Mouse (Mus musculus) retina, postnatal 1 day (tissue): Measurements from ENCODE around the gene Elovl1.

Experiments
- DNase-seq: peaks from one replicate; pipeline ENCODE4 v3.0.0-alpha.2; 2012

Elovl1 gene

DNA sequence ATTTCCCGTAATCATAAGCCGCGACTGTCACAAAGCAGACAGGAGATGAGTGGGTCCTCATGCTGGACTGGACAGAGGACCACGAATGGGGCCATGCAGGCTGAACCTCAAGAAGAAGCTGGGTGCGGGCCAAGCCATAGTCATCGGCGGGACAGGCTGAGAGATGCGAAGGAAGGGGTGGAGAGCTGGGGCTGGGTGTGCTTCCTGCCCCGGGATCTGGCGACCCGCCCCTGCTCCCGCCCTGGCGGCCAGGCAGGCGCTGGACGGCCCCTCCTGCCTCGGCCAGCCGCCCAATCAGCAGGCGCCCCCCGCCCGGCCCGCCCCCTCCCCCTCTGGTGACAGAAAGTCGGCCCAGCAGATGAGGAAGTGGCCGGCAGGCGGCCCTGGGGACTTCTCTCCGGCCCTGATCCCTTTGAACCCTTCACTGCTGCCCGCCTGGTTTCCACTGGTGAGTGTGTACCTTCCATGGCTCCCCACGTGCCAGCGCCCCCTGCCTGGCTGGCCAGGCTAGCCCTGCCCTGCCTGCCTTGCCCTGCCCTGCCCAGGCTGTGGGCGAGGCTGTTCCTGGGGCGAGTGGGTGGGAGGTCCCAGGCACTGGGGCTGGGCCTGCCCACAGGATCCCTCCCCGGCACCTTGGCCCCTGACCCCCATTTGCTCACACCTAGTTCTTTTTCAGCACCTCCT lies at the start of gene Elovl1:
TSS of gene Elovl1 (plus strand) at position 326 of the 684 bp plus-strand sequence.
- DNase-seq, result peak; percentile 93

- DNase-seq, result no peak
These were observed 44.6 kb upstream of the Elovl1 start for GRCm38 (mm10) chr4:118383271-118383670.

GRCm38 (mm10) chr4:118387316-118387715 lies 40.6 kb upstream of the Elovl1 start:
- no peak for DNase-seq

DNA sequence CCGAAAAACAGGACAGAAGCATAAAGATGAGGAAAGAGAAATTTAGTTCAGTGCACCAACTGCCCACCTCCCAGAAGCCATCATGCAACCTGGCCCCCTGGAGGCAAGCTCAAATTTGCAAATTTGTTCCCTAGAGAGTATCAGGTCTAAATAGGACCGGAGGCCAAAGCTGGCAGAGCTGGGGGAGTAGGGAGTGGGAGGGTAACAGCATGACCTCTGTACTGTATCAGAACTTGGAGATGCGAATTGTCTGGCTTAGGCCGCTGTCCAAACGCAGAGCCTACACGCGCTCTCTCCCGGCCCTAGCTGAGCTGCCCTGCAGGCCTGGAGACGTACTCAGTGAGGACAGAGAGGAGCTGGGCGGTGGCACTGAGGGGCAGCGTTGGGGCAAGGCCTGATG lies 37.7 kb upstream of the Elovl1 start:
- DNase-seq, result no peak

GRCm38 (mm10) chr4:118394505-118394904 lies 33.4 kb upstream of the Elovl1 start:
- no peak for DNase-seq

GRCm38 (mm10) chr4:118395289-118395688 lies 32.6 kb upstream of the Elovl1 start:
- no peak for DNase-seq

DNA sequence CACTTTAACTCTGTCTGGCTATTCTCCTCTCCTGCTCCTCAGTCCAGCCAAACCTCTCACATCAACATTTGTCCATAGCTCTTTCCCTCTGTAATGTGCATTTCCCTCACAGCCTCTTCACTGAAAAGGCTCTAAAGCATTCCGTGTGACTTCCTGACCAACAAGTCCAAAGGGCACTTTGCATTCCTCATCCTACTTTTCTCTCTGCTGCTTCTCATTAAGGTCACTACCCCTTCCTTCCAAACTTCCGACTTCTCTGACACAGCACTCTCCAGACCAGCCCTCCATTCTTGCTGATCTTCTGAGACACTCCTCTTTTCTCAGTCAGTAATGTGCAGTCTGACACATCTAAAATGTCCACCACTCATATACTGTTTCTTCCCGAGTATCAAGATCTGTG lies 31.5 kb upstream of the Elovl1 start:
- DNase-seq, result no peak

DNA sequence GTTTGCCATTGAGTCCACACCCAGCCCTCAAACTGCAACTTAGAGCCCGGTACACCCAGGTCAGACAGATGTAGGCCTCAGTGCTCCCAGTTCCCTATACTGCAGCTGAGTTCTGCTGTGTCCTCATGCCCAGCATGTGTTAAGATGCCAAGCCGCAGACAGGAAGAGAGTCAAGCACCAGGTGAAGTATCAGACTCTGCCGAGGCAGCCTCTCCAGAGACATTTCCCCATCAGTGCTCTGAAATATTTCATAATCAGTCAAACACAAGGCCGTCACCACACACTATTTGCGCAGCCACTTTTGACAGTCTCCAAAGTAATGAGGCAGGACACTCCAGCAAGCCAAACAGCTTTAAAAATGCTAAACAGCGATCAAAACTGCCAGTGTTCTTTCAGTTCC lies 29.5 kb upstream of the Elovl1 start:
- no peak for DNase-seq

DNA sequence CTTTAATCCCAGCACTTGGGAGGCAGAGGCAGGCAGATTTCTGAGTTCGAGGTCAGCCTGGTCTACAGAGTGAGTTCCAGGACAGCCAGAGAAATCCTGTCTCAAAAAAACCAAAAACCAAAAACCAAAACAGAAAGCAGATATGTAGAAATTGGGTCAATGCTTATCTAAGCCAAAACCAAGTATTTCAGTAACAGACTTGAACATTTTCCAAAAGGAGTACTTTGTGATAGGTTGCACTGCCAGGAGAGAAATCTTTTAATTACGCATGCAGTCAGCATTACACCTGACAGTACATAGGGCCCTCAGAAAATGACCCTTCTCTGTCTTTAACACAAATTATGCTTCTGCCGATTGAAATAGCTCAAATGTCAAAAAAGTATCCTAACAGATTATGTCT lies 26.5 kb upstream of the Elovl1 start:
- no peak for DNase-seq

- DNase-seq, result no peak
These were observed 26.0 kb upstream of the Elovl1 start for GRCm38 (mm10) chr4:118401918-118402317.

DNA sequence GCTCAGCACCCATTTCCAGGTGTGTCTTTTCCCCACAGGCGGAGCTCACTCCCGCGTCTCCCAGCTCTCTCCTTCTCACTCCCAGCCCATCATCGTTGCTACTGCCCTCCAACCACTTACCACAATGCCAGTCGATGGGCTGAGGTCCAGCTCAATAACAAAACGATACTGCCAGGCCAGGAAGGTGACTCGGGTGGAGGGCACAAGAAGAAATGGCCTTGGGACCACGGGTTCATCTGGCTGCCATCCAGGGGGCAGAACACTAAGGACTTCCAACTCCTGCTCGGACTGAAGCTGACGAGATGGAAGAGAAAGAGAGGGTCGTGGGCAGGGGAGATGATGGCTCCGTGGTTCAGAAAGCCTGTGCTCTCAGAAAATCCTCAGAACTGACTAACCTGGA lies 25.2 kb upstream of the Elovl1 start:
- no peak for DNase-seq

DNA sequence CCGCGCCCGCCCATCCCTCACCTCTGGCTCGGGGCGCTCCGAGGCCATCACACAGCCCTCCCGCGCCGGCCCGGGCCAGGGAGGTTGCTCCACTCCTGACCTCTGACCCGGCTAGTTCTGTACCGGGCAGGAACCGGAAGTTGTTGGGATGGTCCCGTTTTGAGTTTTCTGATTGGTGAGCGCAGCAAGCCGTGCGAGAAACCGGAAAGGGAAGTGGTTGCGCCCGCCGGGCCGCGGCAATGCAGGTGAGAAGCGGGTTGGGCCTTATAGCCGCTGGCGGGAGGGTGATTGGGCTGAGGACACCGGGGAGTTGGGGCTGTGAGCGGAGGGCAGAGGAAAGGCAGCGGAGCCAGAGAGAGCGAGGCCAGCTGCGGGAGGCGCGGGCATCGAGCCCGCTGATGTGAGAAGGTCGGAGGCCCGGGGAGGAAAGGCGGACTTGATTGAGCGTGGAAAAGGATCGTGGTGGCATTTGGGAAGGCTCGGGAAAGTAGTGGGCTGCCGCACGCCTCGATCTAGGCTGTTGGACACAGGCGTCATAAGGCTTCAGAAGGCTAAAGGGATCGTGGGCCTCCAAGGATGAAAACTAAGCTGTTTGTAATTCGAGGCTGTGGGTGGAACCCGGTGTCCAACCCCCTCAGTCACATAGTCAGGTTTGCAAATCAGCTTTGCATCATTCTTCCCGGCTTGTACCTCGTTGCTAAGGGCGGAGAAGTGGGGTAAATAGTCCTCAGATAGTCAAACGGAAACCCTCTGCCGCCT lies 18.6 kb upstream of the Elovl1 start, which contains the start of the genes Szt2 and Med8:
TSS of gene Szt2 (minus strand) at position 132 of the 759 bp plus-strand sequence.
TSS of gene Med8 (plus strand) at position 196 of the 759 bp plus-strand sequence.
- DNase-seq, result peak; percentile 97

DNA sequence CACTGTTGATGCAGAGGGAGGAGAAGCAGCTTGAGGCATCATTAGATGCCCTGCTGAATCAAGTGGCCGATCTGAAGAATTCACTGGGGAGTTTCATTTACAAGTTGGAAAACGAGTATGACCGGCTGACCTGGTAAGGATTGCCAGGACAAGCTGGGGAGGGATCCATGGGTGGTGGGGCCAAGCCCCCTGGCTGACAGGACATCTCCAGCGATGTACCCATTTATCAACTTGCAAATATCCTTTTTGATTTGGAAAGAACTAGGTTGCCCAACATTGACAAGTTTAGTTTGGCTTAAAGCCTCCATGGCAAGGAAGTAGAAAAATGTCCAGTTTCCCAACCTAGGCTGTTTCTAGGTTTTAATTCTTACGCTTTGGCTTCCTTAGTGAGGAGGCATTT lies 17.0 kb upstream of the Elovl1 start:
- no peak for DNase-seq

- no peak for DNase-seq
These were observed 14.3 kb upstream of the Elovl1 start for GRCm38 (mm10) chr4:118413553-118413952.

DNA sequence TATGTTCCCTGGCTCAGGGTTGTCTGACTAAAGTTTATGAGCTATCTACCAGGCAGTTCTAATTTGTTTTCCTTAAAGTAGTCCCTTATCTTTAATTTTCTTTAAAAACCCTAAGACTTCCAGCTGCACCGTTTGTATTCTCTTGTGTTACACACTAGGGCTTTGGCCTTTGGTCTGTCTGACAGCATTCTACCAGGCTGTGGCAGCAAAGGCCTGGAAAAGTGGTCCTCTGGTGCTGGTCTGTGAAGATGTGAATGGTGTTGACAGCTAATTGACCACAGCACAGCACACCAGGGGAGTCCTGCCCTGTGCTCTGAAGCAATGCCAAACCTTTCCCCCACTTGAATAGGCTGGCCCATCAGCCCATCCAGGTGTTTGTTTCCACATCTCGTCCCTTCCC lies 12.1 kb upstream of the Elovl1 start:
- DNase-seq, result no peak

- DNase-seq, result no peak
These were observed 11.6 kb upstream of the Elovl1 start for GRCm38 (mm10) chr4:118416329-118416728.

DNA sequence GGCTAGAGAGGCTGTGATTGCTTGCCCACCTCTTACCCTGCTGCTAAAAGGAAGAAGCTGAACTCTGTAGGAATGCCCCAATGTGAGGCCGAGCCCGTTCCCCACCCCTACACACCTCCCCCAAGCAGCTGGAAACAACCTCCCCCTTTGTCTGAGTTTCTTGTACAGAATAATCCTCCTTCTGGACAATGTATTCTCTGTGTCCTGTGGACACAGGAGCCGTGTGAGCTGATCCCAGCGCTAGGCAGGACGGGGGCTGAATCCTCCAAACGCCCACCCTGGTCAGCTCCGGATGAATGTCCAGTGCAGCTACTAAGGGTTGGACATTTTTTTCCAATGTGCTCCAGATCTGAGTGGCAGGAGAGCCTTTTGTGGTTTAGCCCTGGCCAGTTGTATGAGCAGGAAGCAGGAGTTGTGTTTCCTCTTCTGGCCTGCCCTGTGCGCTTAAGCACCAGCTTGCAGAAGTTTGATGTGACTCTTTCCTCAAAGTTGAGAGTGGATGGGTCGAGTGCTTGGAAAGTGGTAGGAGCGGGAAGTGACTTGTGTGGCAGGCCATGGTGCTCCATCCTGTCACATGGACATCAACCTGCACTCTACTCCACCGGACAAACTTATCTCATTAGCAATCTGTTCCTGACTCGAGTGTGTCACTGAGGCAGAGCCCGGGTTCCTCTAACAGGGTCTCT lies 10.6 kb upstream of the Elovl1 start:
- DNase-seq, result no peak

GRCm38 (mm10) chr4:118421384-118421783 lies 6.5 kb upstream of the Elovl1 start:
- no peak for DNase-seq

GRCm38 (mm10) chr4:118424541-118425160 lies 3.2 kb upstream of the Elovl1 start:
- no peak for DNase-seq

DNA sequence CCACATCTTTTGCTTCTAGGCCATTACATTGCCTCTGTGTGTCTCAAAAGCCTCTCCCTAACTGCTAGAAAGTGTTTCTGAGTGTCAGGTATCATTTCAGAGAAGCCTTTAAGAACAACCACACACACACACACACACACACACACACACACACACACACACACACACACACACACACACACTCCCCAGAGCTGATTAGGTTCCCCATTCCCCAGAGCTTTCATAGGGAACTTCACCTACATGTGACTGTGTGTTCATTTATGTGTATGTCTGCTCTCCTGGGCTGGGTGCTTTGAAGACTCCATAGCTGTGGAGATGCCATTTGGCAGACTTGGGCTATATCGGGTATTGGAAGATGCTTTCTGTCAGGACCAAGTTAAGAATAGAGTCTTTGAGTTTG lies 2.5 kb upstream of the Elovl1 start:
- no peak for DNase-seq

DNA sequence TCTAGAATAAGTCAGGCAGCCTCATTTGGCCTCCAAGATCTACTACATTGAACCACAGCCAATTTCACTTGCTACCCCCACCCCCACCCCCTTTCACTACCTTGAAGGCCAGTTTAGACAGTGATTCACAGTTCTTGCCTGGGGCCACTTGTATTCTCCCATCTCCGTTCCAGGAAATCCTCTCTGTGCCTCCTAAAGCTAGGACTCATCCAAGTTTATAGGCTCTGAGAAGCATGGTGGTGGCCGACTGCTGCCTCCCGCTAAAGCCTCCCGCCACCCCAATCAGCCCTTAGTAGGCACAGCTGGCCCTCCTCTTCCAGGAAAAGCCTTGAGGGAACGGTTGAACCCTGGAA lies 502 bp upstream of the Elovl1 start:
- DNase-seq, result no peak

DNA sequence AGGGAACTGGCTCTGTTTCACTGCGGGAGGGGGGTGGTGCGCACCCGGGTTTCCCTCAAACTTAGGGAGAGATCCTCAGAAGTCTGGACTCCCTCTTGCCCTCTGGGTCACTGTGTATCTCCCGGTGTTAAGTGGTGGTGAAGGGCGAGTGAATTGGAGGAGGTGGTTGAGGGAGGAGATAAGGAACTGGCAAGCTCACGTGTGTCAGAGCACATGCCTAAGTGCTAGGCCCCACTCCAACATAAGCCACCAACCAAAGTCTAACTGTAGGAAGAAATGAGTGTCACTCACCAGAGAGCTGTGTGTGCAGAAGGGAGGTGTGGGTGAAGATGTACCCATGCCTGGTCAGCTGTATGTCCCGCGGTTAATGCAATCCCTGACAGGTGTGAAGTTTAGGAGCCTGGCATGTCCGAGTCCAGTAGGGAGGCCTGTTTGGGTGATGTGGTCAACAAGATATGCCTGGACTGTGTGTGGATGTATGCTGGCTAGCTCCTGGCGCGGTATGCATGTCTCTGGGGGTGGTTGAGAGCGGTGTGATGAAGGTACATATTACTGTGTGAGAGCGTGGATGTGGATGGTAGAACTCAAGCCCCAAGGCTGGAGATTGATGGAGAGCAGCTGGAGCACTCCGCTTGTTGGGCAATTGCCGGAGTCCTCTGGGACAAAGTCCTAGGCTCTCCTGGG lies 780 bp downstream of the Elovl1 start:
- DNase-seq, result no peak
